Comparison of ENCODE assay signal across 8 mouse cellular contexts in the genomic region with DNA sequence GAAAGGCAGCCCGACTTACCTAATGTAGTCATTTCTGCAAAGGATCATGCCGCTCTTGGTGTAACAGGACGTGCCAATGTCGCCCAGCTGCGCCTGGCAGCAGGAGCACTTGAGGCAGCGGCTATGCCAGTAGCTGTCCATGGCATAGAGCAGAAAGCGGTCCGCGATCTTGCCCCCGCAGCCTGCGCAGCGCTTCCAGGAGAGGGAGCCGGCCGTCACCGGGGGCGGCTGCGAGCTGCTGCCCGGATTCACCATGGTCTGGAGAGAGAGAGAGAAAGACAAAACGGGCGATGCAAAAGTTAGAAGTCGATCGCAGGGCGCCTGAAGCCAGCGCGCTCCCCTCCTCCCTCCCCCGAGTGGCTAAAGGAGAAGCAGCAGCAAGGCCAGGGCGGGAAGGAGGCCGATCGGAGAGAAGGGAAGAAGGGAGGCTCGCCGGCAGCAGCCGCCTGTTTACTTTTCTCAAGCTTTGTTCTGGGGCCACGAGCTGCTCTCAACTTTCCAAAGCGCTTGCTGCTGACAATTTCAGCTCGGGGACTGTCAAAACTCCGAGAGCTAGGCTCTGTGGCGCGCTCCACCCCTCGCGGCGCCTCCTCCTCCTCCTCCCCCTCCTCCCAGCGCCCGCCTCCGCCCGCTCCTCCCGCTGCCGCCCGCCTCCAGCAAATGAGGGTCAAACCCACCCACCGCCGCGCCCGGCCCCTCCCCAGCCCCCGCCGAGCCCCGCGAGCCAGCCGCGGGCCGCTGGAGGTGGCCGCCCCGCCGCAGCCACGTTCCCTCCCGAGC. TPM values are rescaled to one million over a fixed set of nuclear protein-coding genes. Genes with fewer than 3 reads are reported as not detected.
DNase-seq lines count a peak whose midpoint lies in the region; ATAC-seq lines count a peak whose summit lies in the region.

No protein-coding gene starts in this region.

- no peak for ATAC-seq in cerebellum, adult (ENCODE audit: insufficient number of reproducible peaks, low FRiP score, low TSS enrichment)
- peak; percentile 76 for ATAC-seq in liver, embryonic 12.5 days

- H3K4me1 ChIP-seq in liver, embryonic 12.5 days, result peaks cover 69% of the 10 kb centered on the region

- H3K4me2 ChIP-seq in liver, embryonic 12.5 days, result peak overlapping the region; percentile 87

- H3K9me3 ChIP-seq in liver, embryonic 12.5 days (replicated peaks), result no peaks in the 10 kb centered on the region

- H3K36me3 ChIP-seq in liver, embryonic 12.5 days, result no peaks in the 10 kb centered on the region
- no peaks in the 10 kb centered on the region for H3K36me3 ChIP-seq in splenic B cell, adult 2 months (ENCODE audit: control insufficient read depth, insufficient read depth, low read length, poor library complexity, severe bottlenecking)

- H3K27me3 ChIP-seq in liver, embryonic 12.5 days (replicated peaks), result no peaks in the 10 kb centered on the region
- peaks cover 2% of the 10 kb centered on the region; the same call in 1 of the 2 replicates for H3K27me3 ChIP-seq in splenic B cell, adult 2 months (ENCODE audit: control insufficient read depth, insufficient read depth, low read length, poor library complexity, severe bottlenecking)

- 1% methylated on average over 60 of the region's 64 CpGs for WGBS in liver, embryonic 12.5 days (ENCODE audit: insufficient replicate concordance)

- peak overlapping the region; percentile 91 for H3K9ac ChIP-seq in liver, embryonic 12.5 days

- DNase-seq in cerebellum, adult 11 months, result peak; percentile 40
- DNase-seq in embryo, embryonic 10 days (ENCODE audit: low spot score), result peak; percentile 91
- DNase-seq in heart, adult 18-20 months, result peak; percentile 91 to 93
- peak; percentile 90 for DNase-seq in kidney, adult 18-20 months
- DNase-seq in naive thymus-derived CD4-positive, alpha-beta T cell, adult 2 months (ENCODE audit: low read depth), result peak; percentile 74
- DNase-seq in splenic B cell, adult 2 months (ENCODE audit: low read depth, low spot score), result peak; percentile 62

- H3K27ac ChIP-seq in liver, embryonic 12.5 days, result peak overlapping the region; percentile 88

- peak overlapping the region; percentile 74 for H3K4me3 ChIP-seq in liver, embryonic 12.5 days

RNA-seq across cellular contexts. Expression of a gene that starts 3.0 kb away (rescaled TPM):
- 10 to 100 TPM; 28.6 to 29.1 TPM for total RNA-seq in heart, adult 18-20 months (2021)
- polyA plus RNA-seq in liver, embryonic 12.5 days (2016; fragmentation: Nextera tagmentation; extraction: Ambion mirVana), result 14.8 and 16.5 TPM in 2 replicates

Comparison
In these comparisons a context has a peak if more than half of its experiments do, and no peak if none do; other contexts are left out.
1. DNase-seq: peak in every context shown above with its lines; median percentile 92 in heart, adult 18-20 months; 91 in embryo, embryonic 10 days; 90 in kidney, adult 18-20 months; 74 in naive thymus-derived CD4-positive, alpha-beta T cell, adult 2 months; 62 in splenic B cell, adult 2 months; 40 in cerebellum, adult 11 months.